Mouse (Mus musculus) lung, embryonic 14.5 days (tissue): ENCODE data around the gene H2-Ab1. TPM values are rescaled to one million over a fixed set of nuclear protein-coding genes. Genes with fewer than 3 reads are reported as not detected.
"Not testable (repeated sequence)": the region's sequence is repeated elsewhere in the genome, so short reads cannot be mapped to it uniquely, and the experiment has no call there.

Experiments used
- ATAC-seq: fragments of 200-750 bp; cut with Nextera tagmentation; 2 replicates; pipeline ENCODE4 v1.8.0; 2017; ENCODE audit warnings: mild to moderate bottlenecking, moderate TSS enrichment, moderate library complexity; ENCODE audit not compliant: insufficient read depth
- DNase-seq: peaks from one replicate; pipeline ENCODE4 v3.0.0-alpha.2; 2015
- H3K27ac ChIP-seq: fragments of 300-500 bp; sonication (generic); 2 replicates; pipeline ENCODE4 v1.5.1; 2014; ENCODE audit warnings: low read depth, mild to moderate bottlenecking, moderate library complexity
- H3K27me3 ChIP-seq: fragments of 300-500 bp; sonication (generic); 2 replicates; pipeline ENCODE4 v1.6.1; 2014; ENCODE audit warnings: low read length, control low read depth; ENCODE audit not compliant: insufficient read depth
- H3K36me3 ChIP-seq: fragments of 300-500 bp; sonication (generic); 2 replicates; pipeline ENCODE4 v1.6.1; 2014; ENCODE audit warnings: control low read depth; ENCODE audit not compliant: insufficient read depth
- H3K4me1 ChIP-seq: fragments of 300-500 bp; sonication (generic); 2 replicates; pipeline ENCODE4 v1.6.1; 2014; ENCODE audit warnings: antibody characterized with exemption, control low read depth; ENCODE audit not compliant: insufficient read depth
- H3K4me2 ChIP-seq: fragments of 300-500 bp; sonication (generic); 2 replicates; pipeline ENCODE4 v1.6.1; 2014; ENCODE audit warnings: mild to moderate bottlenecking
- H3K4me3 ChIP-seq: fragments of 300-500 bp; sonication (generic); 2 replicates; pipeline ENCODE4 v1.5.1; 2014; ENCODE audit warnings: low read depth, low read length
- H3K9ac ChIP-seq: fragments of 300-500 bp; sonication (generic); 2 replicates; pipeline ENCODE4 v1.6.1; 2014
- H3K9me3 ChIP-seq: fragments of 300-500 bp; sonication (generic); 2 replicates; pipeline ENCODE4 v1.6.1; 2016; ENCODE audit warnings: low read depth, low read length, control low read depth
- CTCF ChIP-seq: IDR thresholded peaks from 2 replicates; pipeline ENCODE4 v1.5.1; 2016; ENCODE audit warnings: antibody characterized with exemption, low read depth
- WGBS: fragments of 180-500 bp; shearing (Covaris S2); extraction: QIAGEN DNeasy Blood & Tissue Kit; methylation state at CpG from one replicate; pipeline ENCODE4 v1.1.7; 2014; 5-methylcytosine and 5-hydroxymethylcytosine counted together
- polyA plus RNA-seq: library from polyadenylated mRNA; unstranded; fragments of >200 nt; fragmentation: Nextera tagmentation; extraction: Ambion mirVana; gene quantifications from 2 replicates; pipeline ENCODE4 v1.2.1, GENCODE M21; 2014

H2-Ab1 gene
- polyA plus RNA-seq, 1 experiment from 2014 or later = 2.8 TPM

- no peak overlapping the region for H3K27ac ChIP-seq
Measured at GRCm38 (mm10) chr17:34307216-34307615, 49.7 kb downstream of the H2-Ab1 start.

DNA sequence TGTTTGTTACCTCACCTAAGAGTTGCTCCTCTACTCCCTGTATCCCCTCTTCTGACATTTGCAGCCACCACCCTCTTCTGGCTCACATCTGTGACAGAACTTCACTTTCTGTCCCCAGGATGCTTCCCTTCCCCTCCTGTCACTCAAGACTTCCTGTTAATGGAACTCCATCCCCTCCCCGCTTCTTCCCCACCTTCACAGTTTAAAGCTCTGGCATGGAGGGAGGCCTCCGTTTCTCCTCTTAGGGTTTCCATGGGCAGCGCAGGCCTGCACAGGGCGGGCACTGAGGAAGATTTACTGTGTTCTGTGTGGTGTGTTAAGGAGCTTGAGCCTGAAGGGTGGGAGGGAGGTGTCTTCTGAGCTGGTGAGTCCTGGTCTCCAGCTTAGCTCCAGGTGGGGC is 50.7 kb downstream of the H2-Ab1 start:
- H3K4me3 ChIP-seq = no peak overlapping the region
- no peaks in the 10 kb centered on the region for H3K4me1 ChIP-seq
- no peaks in the 10 kb centered on the region for H3K36me3 ChIP-seq
- WGBS = 80% methylated on average over 4 of the region's 4 CpGs
- DNase-seq = no peak
- no peaks in the 10 kb centered on the region for H3K27me3 ChIP-seq
- no peak overlapping the region for H3K4me2 ChIP-seq
- H3K9me3 ChIP-seq = no peaks in the 10 kb centered on the region
- no peak overlapping the region for H3K27ac ChIP-seq
- no peak for ATAC-seq
- no peak for TF ChIP-seq CTCF
- H3K9ac ChIP-seq = no peak overlapping the region

More at GRCm38 (mm10) chr17:34307216-34307615, 49.7 kb downstream of the H2-Ab1 start:
- H3K4me1 ChIP-seq = no peaks in the 10 kb centered on the region
- no peak for ATAC-seq
- H3K9ac ChIP-seq = no peak overlapping the region
- no peaks in the 10 kb centered on the region for H3K9me3 ChIP-seq
- no peaks in the 10 kb centered on the region for H3K36me3 ChIP-seq
- DNase-seq = no peak
- H3K4me2 ChIP-seq = no peak overlapping the region
- TF ChIP-seq CTCF = no peak
- H3K4me3 ChIP-seq = no peak overlapping the region
- H3K27me3 ChIP-seq = no peaks in the 10 kb centered on the region

DNA sequence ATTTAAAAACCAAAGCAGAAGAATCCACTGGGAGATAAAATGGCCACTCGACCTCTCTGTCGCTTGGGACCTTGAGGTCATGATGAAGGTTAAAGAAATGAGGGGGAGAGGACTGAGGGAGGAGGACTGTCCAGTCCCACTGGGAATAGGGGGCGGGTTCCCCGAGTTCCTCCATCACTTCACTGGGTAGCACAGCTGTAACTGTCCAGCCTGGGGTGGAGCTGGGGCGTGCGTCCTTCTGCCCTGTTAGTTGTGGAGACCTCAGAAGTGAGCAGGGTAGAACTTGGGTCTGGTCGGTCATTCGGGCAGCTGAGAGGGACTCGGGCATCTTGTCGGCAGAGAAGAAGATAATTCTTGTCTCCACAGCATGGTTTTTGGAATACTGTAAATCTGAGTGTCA is 51.7 kb downstream of the H2-Ab1 start:
- ATAC-seq (peak; percentile 41; the same call in 1 of the 2 replicates), DNase-seq (no peak)
- WGBS = 24% methylated on average over 10 of the region's 10 CpGs
- no peaks in the 10 kb centered on the region for H3K4me1 ChIP-seq
- H3K9ac ChIP-seq = peak overlapping the region; percentile 62
- peak overlapping the region; percentile 53 for H3K4me3 ChIP-seq
- no peak overlapping the region for H3K27ac ChIP-seq
- no peaks in the 10 kb centered on the region for H3K9me3 ChIP-seq
- no peaks in the 10 kb centered on the region for H3K27me3 ChIP-seq
- H3K36me3 ChIP-seq = no peaks in the 10 kb centered on the region
- TF ChIP-seq CTCF = no peak
- peak overlapping the region; percentile 80 for H3K4me2 ChIP-seq

GRCm38 (mm10) chr17:34309683-34310385 is 52.3 kb downstream of the H2-Ab1 start:
- 22% methylated on average over 38 of the region's 38 CpGs for WGBS
- H3K9ac ChIP-seq = peak overlapping the region; percentile 62
- H3K4me2 ChIP-seq = peak overlapping the region; percentile 80
- no peaks in the 10 kb centered on the region for H3K36me3 ChIP-seq
- ATAC-seq = peak; percentile 82
- H3K9me3 ChIP-seq = no peaks in the 10 kb centered on the region
- no peak for TF ChIP-seq CTCF
- H3K27ac ChIP-seq = 0 out of 2 replicates have a peak overlapping the region, but pooled peaks have one; percentile 15
- peak; percentile 78 for DNase-seq
- peak overlapping the region; percentile 53 for H3K4me3 ChIP-seq
- no peaks in the 10 kb centered on the region for H3K4me1 ChIP-seq
- no peaks in the 10 kb centered on the region for H3K27me3 ChIP-seq

- H3K9ac ChIP-seq, H3K9me3 ChIP-seq, H3K36me3 ChIP-seq, H3K4me3 ChIP-seq, H3K27me3 ChIP-seq, H3K4me2 ChIP-seq, H3K27ac ChIP-seq, DNase-seq, H3K4me1 ChIP-seq, ATAC-seq: not testable (repeated sequence)
- 76% methylated on average over 3 of the region's 3 CpGs for WGBS
Measured at GRCm38 (mm10) chr17:34310526-34310925, 53.0 kb downstream of the H2-Ab1 start.

DNA sequence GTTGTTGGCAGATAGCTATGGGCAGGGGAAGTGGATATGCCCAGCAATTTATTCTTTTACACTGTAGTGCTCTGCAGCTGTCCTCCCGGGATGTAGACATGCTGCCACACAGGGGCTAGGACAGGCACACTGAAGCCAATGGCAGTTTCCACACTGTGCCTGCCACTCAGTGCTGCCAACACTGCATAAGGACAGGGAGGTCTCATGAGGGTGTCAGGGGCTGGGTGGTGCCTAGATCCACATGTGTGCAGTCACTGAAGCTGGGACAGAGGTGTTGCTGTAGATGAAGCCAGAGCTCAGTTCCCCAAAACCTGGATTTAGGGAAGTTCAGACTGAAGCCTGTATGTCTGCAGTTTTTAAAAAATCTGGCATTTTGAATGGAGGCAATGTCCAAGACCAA is 54.7 kb downstream of the H2-Ab1 start:
- Histone ChIP-seq H3K9ac (no peak overlapping the region), H3K36me3 (no peaks in the 10 kb centered on the region), H3K4me1 (no peaks in the 10 kb centered on the region), H3K4me3 (no peak overlapping the region), H3K27me3 (no peaks in the 10 kb centered on the region), H3K27ac (no peak overlapping the region), H3K4me2 (no peak overlapping the region), H3K9me3 (no peaks in the 10 kb centered on the region)
- no peak for TF ChIP-seq CTCF
- ATAC-seq (no peak), DNase-seq (no peak)
- 78% methylated on average over 1 of the region's 1 CpGs for WGBS

GRCm38 (mm10) chr17:34313393-34313792 is 55.9 kb downstream of the H2-Ab1 start:
- WGBS = 32% methylated on average over 3 of the region's 3 CpGs
- Histone ChIP-seq H3K4me2 (no peak overlapping the region), H3K27ac (no peak overlapping the region), H3K36me3 (no peaks in the 10 kb centered on the region), H3K27me3 (no peaks in the 10 kb centered on the region), H3K9me3 (no peaks in the 10 kb centered on the region), H3K9ac (no peak overlapping the region), H3K4me1 (no peaks in the 10 kb centered on the region), H3K4me3 (no peak overlapping the region)
- TF ChIP-seq CTCF = peak; percentile 91
- DNase-seq (peak; percentile 87), ATAC-seq (no peak)
